Mouse (Mus musculus) adrenal gland, adult (tissue): ENCODE results near the gene BC049352.

Experiments used
- DNase-seq, 2 experiments: peaks; one replicate each; pipeline ENCODE4 v3.0.0; 2022 to 2023; ENCODE audit warnings: low spot score in 1 of 2; ENCODE audit not compliant: inconsistent age in 2 of 2

Gene BC049352

GRCm38 (mm10) chr9:45188570-45189563, 7.1 kb downstream of the BC049352 start:
- DNase-seq = no peak

- DNase-seq = no peak
These were observed 7.9 kb downstream of the BC049352 start for GRCm38 (mm10) chr9:45189661-45190174.

GRCm38 (mm10) chr9:45195468-45195867, 13.7 kb downstream of the BC049352 start:
- no peak for DNase-seq

- DNase-seq = no peak
These were observed 14.5 kb downstream of the BC049352 start for GRCm38 (mm10) chr9:45196125-45196830.

GRCm38 (mm10) chr9:45197549-45197948, 15.7 kb downstream of the BC049352 start:
- no peak for DNase-seq

GRCm38 (mm10) chr9:45201319-45201947, 19.6 kb downstream of the BC049352 start:
- peak in 1 of 2 experiments; percentile 61 for DNase-seq

- DNase-seq = no peak
These were observed 20.4 kb downstream of the BC049352 start for GRCm38 (mm10) chr9:45202021-45202798.

GRCm38 (mm10) chr9:45203797-45204410, 22.1 kb downstream of the BC049352 start, which contains the start of gene Tmprss4:
TSS of gene Tmprss4 (minus strand) at chr9:45204092.
- no peak for DNase-seq

GRCm38 (mm10) chr9:45205143-45205542, 23.3 kb downstream of the BC049352 start:
- DNase-seq = no peak

GRCm38 (mm10) chr9:45206121-45206520, 24.3 kb downstream of the BC049352 start:
- DNase-seq = no peak

- no peak for DNase-seq
These were observed 25.4 kb downstream of the BC049352 start for GRCm38 (mm10) chr9:45207015-45207743.

GRCm38 (mm10) chr9:45212001-45212400, 30.2 kb downstream of the BC049352 start:
- DNase-seq = no peak

GRCm38 (mm10) chr9:45215526-45216179, 33.8 kb downstream of the BC049352 start:
- DNase-seq = peak; percentile 29 to 61

GRCm38 (mm10) chr9:45219644-45220043, 37.8 kb downstream of the BC049352 start:
- DNase-seq = no peak

GRCm38 (mm10) chr9:45221567-45221966, 39.8 kb downstream of the BC049352 start:
- peak; percentile 83 to 96 for DNase-seq

GRCm38 (mm10) chr9:45229359-45229758, 47.6 kb downstream of the BC049352 start:
- no peak for DNase-seq

GRCm38 (mm10) chr9:45235668-45236227, 53.9 kb downstream of the BC049352 start:
- no peak for DNase-seq

GRCm38 (mm10) chr9:45236744-45237143, 54.9 kb downstream of the BC049352 start:
- no peak for DNase-seq
